Mouse (Mus musculus) MEL (cell line): ENCODE results near the gene Sertad2.

Experiments used
- CTCF ChIP-seq, 3 experiments: IDR thresholded peaks in 2 of 3; conservative IDR thresholded peaks in 1 of 3; 2 replicates each; pipeline ENCODE4 v1.5.1; 2011 to 2012; ENCODE audit warnings: low read length in 3 of 3, low read depth in 2 of 3, mild to moderate bottlenecking in 2 of 3, improper control_type of control experiment in 1 of 3, inconsistent platforms in 1 of 3, mixed read lengths in 1 of 3, moderate library complexity in 1 of 3; ENCODE audit not compliant: control insufficient read depth in 1 of 3, insufficient read depth in 1 of 3, poor library complexity in 1 of 3, severe bottlenecking in 1 of 3
- EP300 ChIP-seq, 2 experiments: IDR thresholded peaks; 2 replicates each; pipeline ENCODE4 v1.6.1; 2011; ENCODE audit warnings: improper control_type of control experiment in 2 of 2, low read length in 2 of 2, low read depth in 1 of 2, mild to moderate bottlenecking in 1 of 2
- GATA1 ChIP-seq: IDR thresholded peaks from 2 replicates; pipeline ENCODE4 v1.6.1; 2011; ENCODE audit warnings: low read depth, low read length, improper control_type of control experiment
- KAT2A ChIP-seq: conservative IDR thresholded peaks from 2 replicates; pipeline ENCODE4 v1.6.1; 2012; ENCODE audit warnings: low read depth, low read length, improper control_type of control experiment, inconsistent platforms
- MEF2A ChIP-seq: IDR thresholded peaks from 2 replicates; pipeline ENCODE4 v1.6.1; 2014; ENCODE audit warnings: low read depth, mild to moderate bottlenecking, inconsistent platforms, low read length, improper control_type of control experiment; ENCODE audit not compliant: poor library complexity, insufficient replicate concordance, severe bottlenecking; ENCODE audit errors: extremely low read depth
- MYB ChIP-seq: IDR thresholded peaks from 2 replicates; pipeline ENCODE4 v1.6.1; 2011; ENCODE audit warnings: mild to moderate bottlenecking, low read depth, low read length, improper control_type of control experiment
- NELFE ChIP-seq: IDR thresholded peaks from 2 replicates; pipeline ENCODE4 v1.6.1; 2011; ENCODE audit warnings: low read depth, low read length, improper control_type of control experiment
- POLR2AphosphoS2 ChIP-seq: IDR thresholded peaks from 2 replicates; pipeline ENCODE4 v1.6.1; 2011; ENCODE audit warnings: low read length, improper control_type of control experiment
- POLR2AphosphoS5 ChIP-seq: IDR thresholded peaks from 2 replicates; pipeline ENCODE4 v1.6.1; 2012; ENCODE audit warnings: low read depth, borderline replicate concordance, mild to moderate bottlenecking, inconsistent platforms, low read length, moderate library complexity, mixed read lengths
- TAL1 ChIP-seq: IDR thresholded peaks from 2 replicates; pipeline ENCODE4 v1.6.1; 2012; ENCODE audit warnings: mild to moderate bottlenecking, inconsistent platforms, low read length, moderate library complexity, mixed read lengths
- TBP ChIP-seq: IDR thresholded peaks from 2 replicates; pipeline ENCODE4 v1.8.0; 2011; ENCODE audit warnings: low read depth, low read length, improper control_type of control experiment

DNA sequence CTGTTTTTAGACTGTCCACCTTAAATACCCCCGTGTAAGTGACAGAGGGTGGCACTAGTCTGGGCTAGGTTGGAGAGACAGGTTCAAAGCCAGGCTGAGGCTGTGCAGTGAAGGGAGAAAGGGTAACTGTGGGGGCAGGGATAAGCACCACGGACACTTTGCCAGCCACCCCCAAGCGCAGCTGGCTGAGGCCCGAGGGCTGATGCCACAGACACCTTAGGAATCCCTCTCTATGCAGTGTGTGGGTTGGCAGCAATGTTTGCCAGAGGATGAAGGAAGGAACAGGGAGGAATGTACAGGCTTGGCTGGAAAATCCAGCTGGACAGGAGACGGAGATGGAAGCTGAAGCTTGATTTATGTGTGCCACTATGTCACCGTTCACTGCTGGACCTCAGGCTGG, 129.5 kb downstream of the Sertad2 start:
- no peak for TF ChIP-seq CTCF (IDR thresholded peaks at IDR 0.05 in 2 of 3, conservative IDR thresholded peaks at IDR 0.05 in 1 of 3; ENCODE audit: control insufficient read depth in 1 of 3, insufficient read depth in 1 of 3, low read depth in 2 of 3, low read length in 3 of 3, poor library complexity in 1 of 3, severe bottlenecking in 1 of 3)
- TF ChIP-seq KAT2A: no peak
- no peak for TF ChIP-seq MYB
- no peak for TF ChIP-seq TBP
- no peak for TF ChIP-seq TAL1
- no peak for TF ChIP-seq EP300 (IDR thresholded peaks at IDR 0.05; ENCODE audit: low read depth in 1 of 2, low read length in 2 of 2)
- TF ChIP-seq POLR2AphosphoS2: no peak
- TF ChIP-seq NELFE: no peak
- TF ChIP-seq POLR2AphosphoS5: no peak
- no peak for TF ChIP-seq GATA1
- no peak for TF ChIP-seq MEF2A
